Mouse (Mus musculus) liver, adult 2 months (tissue): ENCODE measurements around the gene E030030I06Rik.

ENCODE experiments used
- CTCF ChIP-seq: fragments of 200-500 bp; IDR thresholded peaks from 2 replicates; pipeline ENCODE4 v1.5.1; 2011; ENCODE audit warnings: low read depth, low read length, control low read depth
- POLR2A ChIP-seq: fragments of 200-500 bp; IDR thresholded peaks from 2 replicates; pipeline ENCODE4 v1.6.1; 2011; ENCODE audit warnings: low read length, control low read depth; ENCODE audit not compliant: insufficient read depth; ENCODE audit errors: extremely low read depth

DNA sequence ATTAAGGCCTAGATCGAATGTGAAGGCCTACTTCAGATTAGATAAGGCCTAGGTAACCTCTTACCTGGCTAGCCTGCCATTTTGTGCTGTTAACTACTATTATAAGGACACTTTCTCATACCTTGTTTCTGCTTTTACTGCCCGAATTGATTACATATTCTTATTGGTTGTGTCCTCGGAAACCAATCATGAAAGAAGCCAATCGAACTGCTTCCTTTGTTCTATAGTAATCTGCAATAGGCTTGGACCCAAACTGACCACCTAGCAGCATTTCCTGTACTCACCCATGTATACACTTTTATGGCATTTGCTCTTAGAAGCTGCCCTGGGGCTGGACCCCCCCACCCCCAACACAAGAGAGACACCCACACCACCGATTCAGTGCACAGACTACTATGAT, 6.1 kb downstream of the E030030I06Rik start:
- TF ChIP-seq CTCF (no peak), POLR2A (no peak)
